Mouse (Mus musculus): ENCODE data around the gene D8Ertd738e. TPM values are rescaled to one million over a fixed set of nuclear protein-coding genes. Genes with fewer than 3 reads are reported as not detected.
A peak's percentile ranks its signal among the peaks of the same experiment; 100 is the strongest.

The D8Ertd738e gene
- 100 to 1,000 TPM; 158 to 171 TPM for total RNA-seq (2021)
- long read RNA-seq, experiment 1, transcript D8Ertd738e-201 (3 exons, 616 nt), result major isoform, 153 of 159 reads
- long read RNA-seq, experiment 1, partial matches to known transcripts, result 2 of 159 reads
- long read RNA-seq, experiment 1, other reads (novel, unspliced or antisense), result 4 of 159 reads
- long read RNA-seq, experiment 2, transcript D8Ertd738e-201 (3 exons, 616 nt), result major isoform, 172 of 175 reads
- long read RNA-seq, experiment 2, partial matches to known transcripts, result 1 of 175 reads
- long read RNA-seq, experiment 2, other reads (novel, unspliced or antisense), result 2 of 175 reads

DNA sequence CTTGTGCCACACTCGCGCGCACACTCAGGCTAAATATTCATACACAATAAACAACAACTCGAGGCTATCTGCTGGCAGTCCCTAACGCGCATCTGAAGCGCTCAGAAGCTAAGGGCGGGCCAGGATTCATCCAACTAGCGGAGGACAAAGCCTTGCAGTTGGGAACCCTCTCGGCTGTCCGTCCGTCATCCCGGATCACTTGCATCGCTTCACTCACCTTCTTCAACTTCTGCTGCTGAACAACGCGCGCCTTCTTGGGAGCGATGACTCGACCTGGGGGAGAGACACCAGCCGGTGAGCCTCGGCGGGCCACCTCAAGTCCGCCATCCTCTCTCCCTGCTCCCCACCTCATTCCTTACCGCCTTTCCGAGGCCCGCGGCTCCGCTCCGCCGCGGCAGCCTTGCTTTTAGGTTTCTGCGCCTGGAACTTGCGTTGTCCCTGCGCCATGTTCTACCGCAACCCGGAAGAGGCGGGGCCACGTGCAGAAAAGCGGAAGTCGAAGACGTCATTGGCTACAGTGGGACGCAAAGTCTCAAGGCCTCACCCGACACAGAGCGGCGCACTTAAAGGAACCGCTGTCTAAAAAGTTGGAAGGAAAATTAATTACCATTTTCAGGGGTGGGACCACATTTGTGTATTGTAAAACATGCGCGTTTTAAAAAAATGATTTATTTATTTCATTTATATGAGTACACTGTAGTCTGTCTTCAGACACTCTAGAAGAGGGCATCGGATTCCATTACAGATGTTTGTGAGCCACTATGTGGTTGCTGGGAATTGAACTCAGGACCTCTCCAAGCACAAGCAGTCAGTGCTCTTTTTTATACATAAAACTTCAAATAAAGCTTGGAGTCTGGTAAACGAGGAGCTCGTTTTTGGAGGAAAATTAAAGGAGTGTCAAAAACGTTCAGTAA lies at the start of gene D8Ertd738e:
TSS of gene D8Ertd738e (minus strand) at position 463 of the 914 bp plus-strand sequence.
- peak; percentile 85 for DNase-seq

DNA sequence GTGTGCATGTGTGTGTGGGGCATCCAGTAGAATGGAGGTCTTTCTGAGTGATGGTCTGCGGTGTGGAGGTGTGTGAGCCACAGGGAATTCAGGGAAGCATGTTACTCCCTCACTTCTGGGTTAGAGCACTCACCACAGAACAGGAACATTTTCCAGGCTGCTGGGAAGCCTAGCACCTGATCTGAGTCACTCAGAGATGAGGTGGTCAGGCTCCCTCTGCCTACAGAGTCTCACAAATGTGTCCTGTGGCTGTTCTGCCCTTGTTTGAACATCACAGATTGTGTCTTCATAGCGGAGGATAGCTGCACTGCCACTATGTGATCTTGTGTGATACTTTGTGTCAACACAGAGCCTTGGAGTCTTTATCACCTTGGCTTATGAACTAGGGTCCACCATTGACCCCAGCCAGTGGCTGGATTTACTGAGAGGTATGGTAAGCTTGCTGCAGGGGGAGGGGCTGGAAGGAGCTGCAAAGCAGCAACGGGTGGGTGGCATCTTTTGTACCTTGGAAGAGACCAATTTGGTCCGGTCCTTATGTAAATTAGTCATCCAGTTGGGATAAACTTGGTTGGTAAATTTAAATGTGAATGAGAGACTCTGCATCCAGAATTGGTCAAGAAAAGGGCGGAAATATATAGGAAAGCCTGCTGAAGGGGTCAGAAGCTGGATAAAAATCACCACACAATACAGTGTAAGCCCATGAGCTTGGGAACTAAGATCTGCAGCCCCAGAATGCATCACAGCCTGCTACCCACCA lies 47.7 kb upstream of the D8Ertd738e start:
- no peak for DNase-seq
- intact Hi-C loops (cut with DNase I; ENCODE audit: low total_unique reads), result no loop called here

More for the DNA sequence above, at the start of gene D8Ertd738e:
- intact Hi-C loops (cut with DNase I; ENCODE audit: low total_unique reads), result loop anchor here (5.0 kb wide), 1 partner anchor 618 kb away; no protein-coding TSS in a partner anchor

- DNase-seq, result peak; percentile 39
- intact Hi-C loops (cut with DNase I; ENCODE audit: low total_unique reads), result loop anchor here (2.0 kb wide), 1 partner anchor 65 kb away; no protein-coding TSS in a partner anchor
These were observed 42.2 kb upstream of the D8Ertd738e start for GRCm38 (mm10) chr8:84291688-84292087.

DNA sequence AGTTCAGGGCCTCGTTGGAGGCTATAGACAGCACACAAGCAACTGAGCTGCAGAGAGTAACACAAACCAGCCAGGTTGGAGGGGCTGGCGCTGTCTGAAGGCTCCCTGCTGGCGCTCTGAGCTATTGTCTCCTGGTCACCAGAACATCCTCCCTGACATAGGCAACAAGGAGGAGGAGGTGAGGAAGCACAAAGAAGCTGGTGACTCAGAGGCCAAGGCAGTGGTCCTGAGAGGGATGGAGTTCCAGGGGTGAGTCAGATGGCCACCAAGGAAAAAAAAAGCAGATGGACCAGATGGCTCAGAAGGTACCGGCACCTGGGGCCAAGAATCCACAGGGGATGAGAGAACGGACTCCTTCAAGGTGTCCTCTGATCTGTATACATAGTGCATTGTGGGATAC lies 41.6 kb upstream of the D8Ertd738e start:
- no peak for DNase-seq
- intact Hi-C loops (cut with DNase I; ENCODE audit: low total_unique reads), result no loop called here

DNA sequence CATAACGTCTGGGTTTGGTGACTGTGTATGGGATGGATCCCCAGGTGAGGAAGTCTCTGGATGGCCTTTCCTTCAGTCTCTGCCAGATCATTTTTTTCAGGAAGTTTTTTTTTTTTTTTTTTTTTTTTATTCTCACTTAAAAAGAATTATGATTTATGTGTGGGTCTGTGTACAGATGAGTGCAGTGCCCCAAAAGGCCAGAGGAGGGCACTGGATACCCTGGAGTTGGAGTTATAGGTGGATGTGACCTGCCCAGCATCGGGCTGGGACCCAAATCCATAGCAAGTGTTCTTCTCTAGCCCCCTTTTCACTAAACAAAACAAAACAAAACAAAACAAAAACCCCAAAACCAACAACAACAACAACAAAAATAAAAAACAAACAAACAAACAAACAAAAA lies 39.4 kb upstream of the D8Ertd738e start:
- intact Hi-C loops (cut with DNase I; ENCODE audit: low total_unique reads), result loop anchor here (10.0 kb wide), 1 partner anchor 104 kb away; the partner anchor contains the start of gene Nanos3

DNA sequence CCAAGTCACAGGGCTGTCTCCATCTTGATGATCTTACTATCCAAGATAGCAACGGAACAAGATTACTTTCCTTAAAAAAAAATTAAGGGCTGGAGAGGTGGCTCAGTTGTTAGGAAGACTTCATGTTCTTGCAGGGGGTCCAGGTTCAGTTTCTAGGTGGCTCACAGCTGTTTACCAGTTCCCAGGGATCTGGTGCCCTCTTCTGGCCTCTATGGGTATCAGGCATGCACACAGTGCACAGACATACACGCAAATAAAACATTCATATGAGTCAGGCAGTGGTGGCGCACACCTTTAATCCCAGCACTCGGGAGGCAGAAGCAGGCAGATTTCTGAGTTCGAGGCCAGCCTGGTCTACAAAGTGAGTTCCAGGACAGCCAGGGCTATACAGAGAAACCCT lies 36.1 kb upstream of the D8Ertd738e start:
- intact Hi-C loops (cut with DNase I; ENCODE audit: low total_unique reads), result loop anchor here (10.0 kb wide), 1 partner anchor 101 kb away; the partner anchor contains the start of gene Nanos3
- peak; percentile 51 for DNase-seq

More for the DNA sequence above, 39.4 kb upstream of the D8Ertd738e start:
- DNase-seq, result no peak

DNA sequence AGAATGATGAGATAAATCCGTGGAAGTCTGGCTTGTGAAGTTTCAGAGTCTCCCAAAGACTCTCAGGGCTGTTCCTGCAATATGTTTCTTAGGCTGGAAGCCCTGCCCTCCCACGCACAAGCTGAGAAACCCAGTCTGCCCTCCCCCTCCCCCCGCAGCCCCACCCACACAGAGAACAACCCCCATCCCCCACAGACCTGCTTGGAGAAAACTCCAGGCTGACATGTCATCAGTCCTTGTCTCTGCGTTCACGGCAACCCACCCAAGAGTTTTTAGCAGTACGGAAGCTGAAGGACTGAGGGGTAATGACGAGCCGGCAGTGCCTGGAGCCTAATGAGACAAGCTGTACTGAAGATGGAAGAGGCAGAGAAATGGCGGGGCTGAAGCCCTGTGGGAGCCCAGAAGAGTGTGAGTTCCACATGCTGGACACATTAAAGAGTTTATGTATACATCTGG lies 35.1 kb upstream of the D8Ertd738e start:
- intact Hi-C loops (cut with DNase I; ENCODE audit: low total_unique reads), result loop anchor here (10.0 kb wide), 1 partner anchor 100 kb away; the partner anchor contains the start of gene Nanos3
- peak; percentile 34 for DNase-seq

- DNase-seq, result no peak
- intact Hi-C loops (cut with DNase I; ENCODE audit: low total_unique reads), result loop anchor here (10.0 kb wide), 1 partner anchor 96 kb away; the partner anchor contains the start of gene Nanos3
These were observed 31.3 kb upstream of the D8Ertd738e start for GRCm38 (mm10) chr8:84280777-84281176.

- DNase-seq, result no peak
- intact Hi-C loops (cut with DNase I; ENCODE audit: low total_unique reads), result no loop called here
These were observed 26.9 kb upstream of the D8Ertd738e start for GRCm38 (mm10) chr8:84276447-84276846.

- DNase-seq, result no peak
- intact Hi-C loops (cut with DNase I; ENCODE audit: low total_unique reads), result no loop called here
These were observed 24.4 kb upstream of the D8Ertd738e start for GRCm38 (mm10) chr8:84273968-84274367.

DNA sequence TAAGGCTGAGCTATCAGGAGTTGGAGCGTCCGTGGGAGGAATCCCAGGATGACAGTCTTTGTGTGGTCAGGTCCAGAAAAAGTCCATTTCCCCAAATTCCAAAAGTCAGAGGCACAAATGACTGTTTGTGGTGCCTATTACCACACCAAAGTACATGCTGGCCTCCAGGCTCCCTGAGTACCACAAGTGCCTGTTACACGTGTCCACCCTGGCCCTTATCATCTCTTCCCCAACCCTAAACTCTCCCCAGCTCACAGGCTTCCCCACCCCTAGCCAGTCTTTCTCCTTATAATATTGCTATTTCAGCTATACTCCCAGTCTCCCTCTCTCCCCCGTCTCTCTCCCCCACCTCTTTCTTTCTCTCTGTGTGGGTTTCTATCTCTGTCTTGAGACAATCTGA lies 22.8 kb upstream of the D8Ertd738e start:
- intact Hi-C loops (cut with DNase I; ENCODE audit: low total_unique reads), result no loop called here
- DNase-seq, result no peak

GRCm38 (mm10) chr8:84269950-84270773 lies 20.6 kb upstream of the D8Ertd738e start, which contains the start of gene Ccdc130:
Gene Ccdc130 (minus strand): TSS chr8:84270380.
- intact Hi-C loops (cut with DNase I; ENCODE audit: low total_unique reads), result no loop called here
- peak; percentile 100 for DNase-seq

- no peak for DNase-seq
These were observed 11.6 kb upstream of the D8Ertd738e start for GRCm38 (mm10) chr8:84261098-84261497.

GRCm38 (mm10) chr8:84256822-84257610 lies 7.5 kb upstream of the D8Ertd738e start, which contains the start of gene Mri1:
Gene Mri1 (minus strand): TSS chr8:84257326.
- peak; percentile 88 for DNase-seq
- intact Hi-C loops (cut with DNase I; ENCODE audit: low total_unique reads), result no loop called here

More at GRCm38 (mm10) chr8:84261098-84261497, 11.6 kb upstream of the D8Ertd738e start:
- intact Hi-C loops (cut with DNase I; ENCODE audit: low total_unique reads), result no loop called here

DNA sequence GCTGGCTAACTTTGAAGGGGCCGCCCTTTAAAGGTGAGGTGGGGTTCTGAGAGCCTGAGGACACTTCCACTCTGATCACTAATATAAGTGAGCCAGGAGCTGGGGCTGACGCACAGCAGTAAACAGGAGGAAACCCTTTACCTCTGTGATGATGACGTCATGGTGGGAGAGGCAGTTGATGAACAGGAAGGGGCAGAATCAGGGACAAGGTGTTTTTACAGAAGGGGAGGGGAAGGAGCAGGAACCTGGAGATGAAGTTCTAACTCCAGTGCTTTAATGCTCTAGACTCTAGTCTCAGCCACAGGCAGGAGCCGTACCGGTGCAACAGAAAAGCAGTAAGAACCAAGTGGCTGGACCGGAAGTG lies 6.9 kb upstream of the D8Ertd738e start:
- intact Hi-C loops (cut with DNase I; ENCODE audit: low total_unique reads), result no loop called here
- DNase-seq, result no peak

- DNase-seq, result no peak
- intact Hi-C loops (cut with DNase I; ENCODE audit: low total_unique reads), result no loop called here
These were observed 6.3 kb upstream of the D8Ertd738e start for GRCm38 (mm10) chr8:84255858-84256257.

GRCm38 (mm10) chr8:84241821-84242220 lies 7.7 kb downstream of the D8Ertd738e start:
- intact Hi-C loops (cut with DNase I; ENCODE audit: low total_unique reads), result no loop called here
- DNase-seq, result no peak

Measured in gastrocnemius, postnatal 14 days (tissue).